Mouse (Mus musculus): ENCODE measurements around the gene Cfap74.

GRCm38 (mm10) chr4:155469590-155470262 is 60.7 kb downstream of the Cfap74 start:
- TF ChIP-seq POLR2A (IDR thresholded peaks at IDR 0.05; ENCODE audit: borderline replicate concordance, extremely low read depth, insufficient read depth, insufficient read length, poor library complexity, severe bottlenecking) (no peak), CTCF (IDR thresholded peaks at IDR 0.05; ENCODE audit: borderline replicate concordance, extremely low read depth, insufficient read depth, insufficient read length) (no peak)
